Mouse (Mus musculus) heart, embryonic 16.5 days (tissue): Measurements from ENCODE around the gene Edn2. TPM values are rescaled to one million over a fixed set of nuclear protein-coding genes. Genes with fewer than 3 reads are reported as not detected.

Experiments used
- ATAC-seq: fragments of 200-750 bp; cut with Nextera tagmentation; replicated peaks from 2 replicates; pipeline ENCODE4 v1.8.0; 2017; ENCODE audit warnings: moderate number of reproducible peaks; ENCODE audit not compliant: insufficient read depth, low FRiP score; ENCODE audit errors: extremely low read depth
- H3K27ac ChIP-seq: fragments of 300-500 bp; sonication (generic); 2 replicates; pipeline ENCODE4 v1.5.1; 2014; ENCODE audit warnings: mild to moderate bottlenecking, low read length, control low read depth, moderate library complexity
- H3K27me3 ChIP-seq: fragments of 300-500 bp; sonication (generic); 2 replicates; pipeline ENCODE4 v1.6.1; 2014; ENCODE audit warnings: low read length, mixed read lengths; ENCODE audit not compliant: control insufficient read depth, insufficient read depth
- H3K36me3 ChIP-seq: fragments of 300-500 bp; sonication (generic); 2 replicates; pipeline ENCODE4 v1.6.1; 2014; ENCODE audit not compliant: control insufficient read depth, insufficient read depth
- H3K4me1 ChIP-seq: fragments of 300-500 bp; sonication (generic); 2 replicates; pipeline ENCODE4 v1.6.1; 2014; ENCODE audit warnings: low read length, mixed read lengths; ENCODE audit not compliant: control insufficient read depth, insufficient read depth
- H3K4me2 ChIP-seq: fragments of 300-500 bp; sonication (generic); 2 replicates; pipeline ENCODE4 v1.6.1; 2014; ENCODE audit warnings: low read depth, mild to moderate bottlenecking, control low read depth, low read length
- H3K4me3 ChIP-seq: fragments of 300-500 bp; sonication (generic); 2 replicates; pipeline ENCODE4 v1.5.1; 2014; ENCODE audit warnings: mild to moderate bottlenecking, control low read depth, low read length
- H3K9ac ChIP-seq: fragments of 300-500 bp; sonication (generic); 2 replicates; pipeline ENCODE4 v1.6.1; 2014; ENCODE audit warnings: low read length, control low read depth
- H3K9me3 ChIP-seq: fragments of 300-500 bp; sonication (generic); replicated peaks from 2 replicates; pipeline ENCODE4 v1.6.1; 2016; ENCODE audit warnings: low read length; ENCODE audit not compliant: control insufficient read depth
- WGBS: fragments of 180-500 bp; shearing (Covaris S2); extraction: QIAGEN DNeasy Blood & Tissue Kit; methylation state at CpG from one replicate; pipeline ENCODE4 v1.1.7; 2014; 5-methylcytosine and 5-hydroxymethylcytosine counted together
- polyA plus RNA-seq: library from polyadenylated mRNA; unstranded; fragments of >200 nt; fragmentation: Nextera tagmentation; extraction: Ambion mirVana; gene quantifications from 2 replicates; pipeline ENCODE4 v1.2.1, GENCODE M21; 2015

The Edn2 gene
- polyA plus RNA-seq, 1 experiment from 2014 or later, result 0.47 TPM

DNA sequence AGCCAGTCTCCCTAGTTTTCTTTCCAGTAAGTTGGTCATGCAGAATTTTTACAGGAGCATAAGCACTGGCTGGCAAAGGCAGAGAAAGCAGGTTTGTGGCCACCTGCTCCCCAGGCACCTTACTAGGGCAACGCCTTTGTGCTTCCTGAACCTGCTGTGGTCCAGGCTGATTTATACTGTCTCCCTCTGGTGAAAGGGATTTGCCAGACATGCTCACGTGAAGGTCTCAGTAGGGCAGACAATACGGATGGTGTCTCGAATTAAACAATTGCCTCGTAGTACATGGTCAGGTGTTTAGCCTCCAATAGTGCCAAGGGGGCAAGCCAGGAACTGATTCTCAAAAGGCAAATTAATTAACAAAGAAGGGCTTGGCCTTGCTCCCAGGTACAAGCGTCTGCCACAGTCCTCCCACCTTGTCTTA lies 45.5 kb downstream of the Edn2 start:
- ATAC-seq, result no peak
- no peaks in the 10 kb centered on the region for H3K36me3 ChIP-seq
- WGBS, result 84% methylated on average over 6 of the region's 6 CpGs
- no peaks in the 10 kb centered on the region for H3K9me3 ChIP-seq
- H3K4me3 ChIP-seq, result no peak overlapping the region
- H3K4me1 ChIP-seq, result peaks cover 13% of the 10 kb centered on the region; the same call in 1 of the 2 replicates
- H3K27ac ChIP-seq, result no peak overlapping the region
- no peaks in the 10 kb centered on the region for H3K27me3 ChIP-seq
- H3K9ac ChIP-seq, result no peak overlapping the region
- H3K4me2 ChIP-seq, result no peak overlapping the region

DNA sequence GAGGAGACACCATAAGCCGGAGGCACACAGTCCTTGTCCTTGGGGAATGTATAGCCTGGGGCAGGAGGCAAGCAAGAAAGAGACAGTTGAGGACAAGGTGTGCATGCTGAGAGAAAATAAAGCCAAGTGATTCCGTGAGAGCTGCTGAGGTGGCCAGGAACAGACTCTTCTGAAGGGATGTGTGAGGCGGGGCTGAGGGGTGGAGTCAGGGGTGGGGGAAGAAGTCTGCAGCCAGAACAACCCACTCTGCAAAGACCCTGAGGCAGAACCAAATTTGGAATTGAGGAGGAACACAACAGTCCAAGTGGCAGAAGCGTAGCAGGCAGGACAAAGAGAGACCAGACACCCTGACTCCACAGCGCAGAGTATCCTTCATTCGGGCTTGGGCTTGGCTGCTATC lies 51.1 kb downstream of the Edn2 start:
- no peak for ATAC-seq
- Histone ChIP-seq H3K4me2 (no peak overlapping the region), H3K4me3 (no peak overlapping the region), H3K9me3 (no peaks in the 10 kb centered on the region), H3K36me3 (no peaks in the 10 kb centered on the region), H3K9ac (no peak overlapping the region), H3K27me3 (no peaks in the 10 kb centered on the region; the same call in 1 of the 2 replicates), H3K4me1 (no peaks in the 10 kb centered on the region), H3K27ac (no peak overlapping the region)
- WGBS, result 46% methylated on average over 6 of the region's 6 CpGs

DNA sequence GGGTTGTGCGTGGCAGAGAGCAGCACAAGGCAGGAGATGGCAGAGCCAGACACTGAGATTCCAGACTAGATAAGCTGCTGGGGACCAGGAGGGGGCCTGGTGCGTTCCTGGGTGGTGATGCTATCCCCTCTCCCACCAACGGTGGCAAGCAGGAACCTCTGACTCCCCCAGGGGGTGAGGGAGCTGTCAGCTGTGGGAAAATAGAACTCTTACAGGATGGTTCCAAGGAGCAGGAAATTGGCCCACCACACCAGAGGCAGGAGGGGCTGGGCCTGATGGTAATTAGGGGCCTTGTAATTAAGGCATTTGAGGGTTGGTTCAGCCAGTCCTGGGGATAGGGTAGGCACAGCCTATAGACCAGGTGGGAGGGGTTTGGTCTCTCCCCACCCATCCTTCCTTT lies 51.8 kb downstream of the Edn2 start:
- WGBS, result 39% methylated on average over 3 of the region's 3 CpGs
- ATAC-seq, result no peak
- H3K9ac ChIP-seq, result no peak overlapping the region
- no peaks in the 10 kb centered on the region; the same call in 1 of the 2 replicates for H3K27me3 ChIP-seq
- no peak overlapping the region for H3K27ac ChIP-seq
- H3K4me1 ChIP-seq, result no peaks in the 10 kb centered on the region
- no peaks in the 10 kb centered on the region for H3K36me3 ChIP-seq
- H3K4me2 ChIP-seq, result no peak overlapping the region
- no peak overlapping the region for H3K4me3 ChIP-seq
- no peaks in the 10 kb centered on the region for H3K9me3 ChIP-seq

DNA sequence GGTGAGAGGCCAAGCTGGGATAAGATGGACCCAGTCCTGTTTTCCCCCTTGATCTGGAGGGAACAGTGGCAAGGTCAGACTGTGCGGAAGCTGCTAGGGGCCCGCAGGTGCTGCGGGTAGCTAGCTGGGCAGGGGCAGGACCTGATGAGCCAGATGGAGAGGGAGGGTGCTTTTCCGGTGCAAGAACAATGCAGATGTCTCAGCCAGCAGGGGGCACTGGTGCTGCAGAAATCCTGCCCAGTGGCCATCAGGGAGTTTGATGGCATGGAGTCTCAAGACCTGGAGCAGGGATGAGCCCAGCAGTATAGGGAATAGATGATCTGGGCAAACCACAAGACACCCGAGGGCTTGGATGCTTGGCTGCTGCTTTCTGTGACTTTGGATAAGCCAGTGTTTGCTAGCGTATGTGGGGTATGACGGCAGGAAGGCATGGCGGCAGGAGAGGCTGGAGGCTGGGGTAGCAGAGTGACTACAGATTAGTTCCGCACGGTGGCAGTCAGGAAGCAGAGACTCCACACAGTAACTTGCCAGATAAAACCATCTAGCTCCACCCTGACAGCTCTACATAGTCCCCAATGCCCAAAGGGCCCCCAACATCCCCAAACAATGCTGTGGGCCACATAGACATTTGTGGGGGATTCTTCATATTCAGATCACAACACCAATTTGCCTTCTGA lies 55.0 kb downstream of the Edn2 start:
- H3K9me3 ChIP-seq, result no peaks in the 10 kb centered on the region
- no peak overlapping the region for H3K4me3 ChIP-seq
- no peaks in the 10 kb centered on the region for H3K36me3 ChIP-seq
- H3K9ac ChIP-seq, result no peak overlapping the region
- no peak overlapping the region for H3K4me2 ChIP-seq
- H3K27me3 ChIP-seq, result no peaks in the 10 kb centered on the region; the same call in 1 of the 2 replicates
- WGBS, result 38% methylated on average over 10 of the region's 10 CpGs
- no peak for ATAC-seq
- H3K27ac ChIP-seq, result no peak overlapping the region
- no peaks in the 10 kb centered on the region for H3K4me1 ChIP-seq

DNA sequence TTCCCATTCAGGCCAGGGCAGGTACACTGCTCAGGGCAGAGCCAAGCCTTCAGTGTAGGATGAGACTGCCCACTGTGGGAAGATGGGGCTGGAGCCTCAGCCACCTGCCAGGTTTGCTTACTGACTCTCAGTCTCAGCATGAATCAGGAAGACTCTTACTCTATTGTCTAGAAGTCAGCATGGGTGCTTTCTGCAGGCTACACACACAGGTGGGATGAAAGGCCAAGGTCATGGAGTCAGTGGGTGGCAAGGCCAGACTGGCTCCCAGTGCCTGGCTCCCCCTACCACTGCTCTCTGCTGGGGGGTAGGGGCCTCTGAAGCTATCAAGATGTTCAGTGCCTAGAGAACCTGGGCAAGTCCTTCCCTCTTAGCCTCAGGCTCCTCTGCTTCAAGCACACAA lies 55.9 kb downstream of the Edn2 start:
- no peak overlapping the region for H3K4me3 ChIP-seq
- no peaks in the 10 kb centered on the region for H3K36me3 ChIP-seq
- no peak for ATAC-seq
- no peaks in the 10 kb centered on the region for H3K9me3 ChIP-seq
- H3K4me1 ChIP-seq, result peaks cover 4% of the 10 kb centered on the region
- no peaks in the 10 kb centered on the region; the same call in 1 of the 2 replicates for H3K27me3 ChIP-seq
- H3K9ac ChIP-seq, result no peak overlapping the region
- H3K27ac ChIP-seq, result no peak overlapping the region
- no peak overlapping the region for H3K4me2 ChIP-seq

Other genes with a start within 250 kb of the Edn2 start
- gene AL607142.1, start 96.2 kb upstream of the Edn2 start, polyA plus RNA-seq, result not detected in 2 replicates
- gene Foxo6, start 126.1 kb downstream of the Edn2 start, polyA plus RNA-seq, result 0.11 and 0.12 TPM in 2 replicates
- 67.4 and 71.4 TPM in 2 replicates for gene Scmh1, start 244.1 kb downstream of the Edn2 start, polyA plus RNA-seq